13 mouse cellular contexts compared by ENCODE assay signal in genomic region chr17:35190096-35190495, GRCm38 (mm10). TPM values are rescaled to one million over a fixed set of nuclear protein-coding genes. Genes with fewer than 3 reads are reported as not detected.
A peak's percentile ranks its signal among the peaks of the same experiment; 100 is the strongest.
DNase-seq lines count a peak whose midpoint lies in the region; ATAC-seq lines count a peak whose summit lies in the region.
"Had no signal": no experiment of that assay in that cellular context is flagged by ENCODE, and none has a peak within 500 bp of the region (broad histone marks: within the 10 kb centered on the region; RNA-seq: fewer than 3 reads in every experiment).

No protein-coding gene starts in this region.

- H3K27me3 ChIP-seq in splenic B cell, adult 2 months (ENCODE audit: control insufficient read depth, insufficient read depth, low read length, poor library complexity, severe bottlenecking) = no peaks in the 10 kb centered on the region

- ATAC-seq in inflammation-experienced regulatory T-cells, adult 6 months = peak; percentile 72
- no peak for ATAC-seq in cerebellum, adult (ENCODE audit: insufficient number of reproducible peaks, low FRiP score, low TSS enrichment)

- H3K36me3 ChIP-seq in splenic B cell, adult 2 months (ENCODE audit: control insufficient read depth, insufficient read depth, low read length, poor library complexity, severe bottlenecking) = peaks cover 2% of the 10 kb centered on the region; the same call in 1 of the 2 replicates

- peak; percentile 58 for DNase-seq in B cell, adult 2 months
- DNase-seq in CD8-positive naive resting alpha-beta T cell, adult 2 months (ENCODE audit: low read depth in 2 of 2, low spot score in 2 of 2) = peak; percentile 52 to 58
- DNase-seq in splenic B cell, adult 2 months (ENCODE audit: low read depth, low spot score) = peak; percentile 58
- no peak for DNase-seq in ovary, adult 18-20 months (ENCODE audit: low spot score)
- DNase-seq in adrenal gland, adult 8-10 months = no peak
- DNase-seq: gastrocnemius, postnatal 25 days; heart, postnatal 36 days; kidney, adult 9 months; lung, embryonic 14.5 days had no signal

RNA-seq across cellular contexts. Expression of gene Lst1, which starts 1.9 kb away (rescaled TPM):
- polyA plus RNA-seq in inflammation-experienced regulatory T-cells, adult 6 months (2017; shearing (Covaris generic)) = 10 to 100 TPM in 1 of 3 experiments, 1 to 10 TPM in 2; 6.4 to 11.2 (median 8.8) TPM
- 10 to 100 TPM in 1 of 4 experiments, 1 to 10 TPM in 3; 4.7 to 11.3 (median 8.2) TPM for total RNA-seq in adrenal gland, adult 8-10 months (2022)

RNA-seq across cellular contexts. Expression of gene Ltb, which starts 4.1 kb away (rescaled TPM):
- polyA plus RNA-seq in inflammation-experienced regulatory T-cells, adult 6 months (2017; shearing (Covaris generic)) = 100 to 1,000 TPM; 112 to 242 (median 186) TPM
- total RNA-seq in adrenal gland, adult 8-10 months (2022) = 10 to 100 TPM in 1 of 4 experiments, 1 to 10 TPM in 3; 1.3 to 10.3 (median 4.5) TPM
- total RNA-seq: gastrocnemius, postnatal 25 days had no signal
- polyA plus RNA-seq: lung, embryonic 14.5 days had no signal

RNA-seq across cellular contexts. Expression of gene Tnf, which starts 11.7 kb away (rescaled TPM):
- 10 to 100 TPM; 20.9 to 28.8 (median 24.9) TPM for polyA plus RNA-seq in inflammation-experienced regulatory T-cells, adult 6 months (2017; shearing (Covaris generic))
- total RNA-seq in adrenal gland, adult 8-10 months (2022) = 1 to 10 TPM in 2 of 4 experiments, under 1 TPM in 2; 0.56 to 2.2 (median 0.89) TPM
- total RNA-seq: layer of hippocampus, postnatal 25 days; midbrain, postnatal 0 days had no signal

RNA-seq across cellular contexts. Expression of gene Aif1, which starts 14.2 kb away (rescaled TPM):
- polyA plus RNA-seq in inflammation-experienced regulatory T-cells, adult 6 months (2017; shearing (Covaris generic)) = 1 to 10 TPM in 2 of 3 experiments, under 1 TPM in 1; 0.79 to 5.4 (median 2.1) TPM
- total RNA-seq in adrenal gland, adult 8-10 months (2022) = 10 to 100 TPM in 2 of 4 experiments, 1 to 10 TPM in 2; 5.5 to 14.5 (median 10.5) TPM

RNA-seq across cellular contexts. Expression of gene Lta, which starts 15.1 kb away (rescaled TPM):
- polyA plus RNA-seq in inflammation-experienced regulatory T-cells, adult 6 months (2017; shearing (Covaris generic)) = 100 to 1,000 TPM in 1 of 3 experiments, 10 to 100 TPM in 2; 34.4 to 113 (median 95.2) TPM
- 1 to 10 TPM in 1 of 4 experiments, under 1 TPM in 3; 0.28 to 1.1 (median 0.63) TPM for total RNA-seq in adrenal gland, adult 8-10 months (2022)

Comparison
In these comparisons a context has a peak if more than half of its experiments do, and no peak if none do; other contexts are left out.
1. DNase-seq: peak in B cell, adult 2 months (2 of 2), CD8-positive naive resting alpha-beta T cell, adult 2 months (2 of 2) and splenic B cell, adult 2 months (single experiment); none in ovary, adult 18-20 months (single experiment) and adrenal gland, adult 8-10 months (single experiment).